Mouse (Mus musculus) heart, postnatal 0 days (tissue): ENCODE measurements around the gene Cdk14. TPM values are rescaled to one million over a fixed set of nuclear protein-coding genes. Genes with fewer than 3 reads are reported as not detected.

Source experiments
- ATAC-seq: fragments of 200-750 bp; cut with Nextera tagmentation; 2 replicates; pipeline ENCODE4 v1.8.0; 2017; ENCODE audit warnings: low read depth, moderate number of reproducible peaks, moderate library complexity; ENCODE audit not compliant: insufficient read depth
- DNase-seq: peaks from one replicate; pipeline ENCODE4 v3.0.0-alpha.2; 2016; ENCODE audit warnings: low spot score
- H3K27ac ChIP-seq: fragments of 300-500 bp; sonication (generic); 2 replicates; pipeline ENCODE4 v1.5.1; 2014; ENCODE audit warnings: low read depth, mild to moderate bottlenecking
- H3K27me3 ChIP-seq: fragments of 300-500 bp; sonication (generic); 2 replicates; pipeline ENCODE4 v1.6.1; 2014; ENCODE audit warnings: low read length, mixed read lengths; ENCODE audit not compliant: control insufficient read depth, insufficient read depth
- H3K36me3 ChIP-seq: fragments of 300-500 bp; sonication (generic); replicated peaks from 2 replicates; pipeline ENCODE4 v1.6.1; 2014; ENCODE audit warnings: low read length, mixed read lengths; ENCODE audit not compliant: control insufficient read depth, insufficient read depth
- H3K4me1 ChIP-seq: fragments of 300-500 bp; sonication (generic); 2 replicates; pipeline ENCODE4 v1.6.1; 2014; ENCODE audit warnings: antibody characterized with exemption; ENCODE audit not compliant: control insufficient read depth, insufficient read depth
- H3K4me2 ChIP-seq: fragments of 300-500 bp; sonication (generic); 2 replicates; pipeline ENCODE4 v1.6.1; 2014; ENCODE audit warnings: low read depth, mild to moderate bottlenecking, low read length, moderate library complexity
- H3K4me3 ChIP-seq: fragments of 300-500 bp; sonication (generic); 2 replicates; pipeline ENCODE4 v1.5.1; 2014; ENCODE audit warnings: low read depth, low read length
- H3K9ac ChIP-seq: fragments of 300-500 bp; sonication (generic); replicated peaks from 2 replicates; pipeline ENCODE4 v1.6.1; 2014; ENCODE audit warnings: low read depth, low read length, mixed read lengths
- H3K9me3 ChIP-seq: fragments of 300-500 bp; sonication (generic); replicated peaks from 2 replicates; pipeline ENCODE4 v1.6.1; 2016; ENCODE audit warnings: low read length; ENCODE audit not compliant: control insufficient read depth
- CTCF ChIP-seq: IDR thresholded peaks from 2 replicates; pipeline ENCODE4 v1.5.1; 2016; ENCODE audit warnings: antibody characterized with exemption, control low read depth, low read depth
- EP300 ChIP-seq: IDR thresholded peaks from 2 replicates; pipeline ENCODE4 v1.6.1; 2016; ENCODE audit warnings: antibody characterized with exemption, low read depth
- WGBS: fragments of 180-500 bp; shearing (Covaris S2); extraction: QIAGEN DNeasy Blood & Tissue Kit; methylation state at CpG from one replicate; pipeline ENCODE4 v1.1.7; 2014; 5-methylcytosine and 5-hydroxymethylcytosine counted together
- polyA plus RNA-seq: library from polyadenylated mRNA; unstranded; fragments of >200 nt; fragmentation: Nextera tagmentation; extraction: Ambion mirVana; gene quantifications from 2 replicates; pipeline ENCODE4 v1.2.1, GENCODE M21; 2015
- total RNA-seq: library from RNA; depleted of rRNA; stranded (reverse); fragments of >200 nt; gene quantifications from 2 replicates; pipeline ENCODE4 v1.2.3, GENCODE M21; 2014; ENCODE audit warnings: low replicate concordance

The Cdk14 gene
- total and polyA plus RNA-seq, 2 experiments from 2014 or later, result 5.8 to 17.5 TPM

- ATAC-seq, result peak; percentile 42; the same call in 1 of the 2 replicates
- Histone ChIP-seq H3K4me3 (peak overlapping the region; percentile 32), H3K4me2 (peak overlapping the region; percentile 59), H3K9me3 (no peaks in the 10 kb centered on the region), H3K36me3 (no peaks in the 10 kb centered on the region), H3K27me3 (no peaks in the 10 kb centered on the region), H3K4me1 (peaks cover 29% of the 10 kb centered on the region), H3K9ac (peak overlapping the region; percentile 8), H3K27ac (peak overlapping the region; percentile 76)
- peak; percentile 5 for DNase-seq
- WGBS, result 51% methylated on average over 14 of the region's 14 CpGs
- TF ChIP-seq EP300 (no peak), CTCF (no peak)
Observed at GRCm38 (mm10) chr5:5261725-5262296, 158.3 kb downstream of the Cdk14 start.

- H3K9me3 ChIP-seq, result no peaks in the 10 kb centered on the region
- 39% methylated on average over 14 of the region's 14 CpGs for WGBS
- ATAC-seq, result peak; percentile 77
- no peak for TF ChIP-seq EP300
- H3K36me3 ChIP-seq, result no peaks in the 10 kb centered on the region
- peak overlapping the region; percentile 59 for H3K4me2 ChIP-seq
- DNase-seq, result peak; percentile 41
- no peaks in the 10 kb centered on the region for H3K27me3 ChIP-seq
- H3K9ac ChIP-seq, result peak overlapping the region; percentile 8
- peak overlapping the region; percentile 76 for H3K27ac ChIP-seq
- peaks cover 29% of the 10 kb centered on the region for H3K4me1 ChIP-seq
- H3K4me3 ChIP-seq, result peak overlapping the region; percentile 32
Observed at GRCm38 (mm10) chr5:5260966-5261724, 159.0 kb downstream of the Cdk14 start.

GRCm38 (mm10) chr5:5260309-5260708 lies 159.8 kb downstream of the Cdk14 start:
- 42% methylated on average over 7 of the region's 7 CpGs for WGBS
- no peak overlapping the region for H3K4me2 ChIP-seq
- no peak overlapping the region for H3K9ac ChIP-seq
- ATAC-seq, result 0 out of 2 replicates have a peak, but pooled peaks have one; percentile 55
- DNase-seq, result no peak
- H3K27ac ChIP-seq, result 0 out of 2 replicates have a peak overlapping the region, but pooled peaks have one; percentile 76
- H3K4me3 ChIP-seq, result no peak overlapping the region
- H3K36me3 ChIP-seq, result no peaks in the 10 kb centered on the region
- no peaks in the 10 kb centered on the region for H3K27me3 ChIP-seq
- H3K9me3 ChIP-seq, result no peaks in the 10 kb centered on the region
- H3K4me1 ChIP-seq, result peaks cover 29% of the 10 kb centered on the region
- TF ChIP-seq CTCF (no peak), EP300 (no peak)

GRCm38 (mm10) chr5:5254391-5254790 lies 165.7 kb downstream of the Cdk14 start:
- Histone ChIP-seq H3K27me3 (no peaks in the 10 kb centered on the region), H3K4me2 (no peak overlapping the region), H3K4me1 (peaks cover 6% of the 10 kb centered on the region; the same call in 1 of the 2 replicates), H3K4me3 (no peak overlapping the region), H3K27ac (no peak overlapping the region), H3K36me3 (no peaks in the 10 kb centered on the region), H3K9me3 (no peaks in the 10 kb centered on the region), H3K9ac (no peak overlapping the region)
- WGBS, result 75% methylated on average over 6 of the region's 6 CpGs
- DNase-seq (no peak), ATAC-seq (no peak)
- TF ChIP-seq EP300, result no peak
- TF ChIP-seq CTCF, result no peak

- H3K9me3 ChIP-seq, result no peaks in the 10 kb centered on the region
- TF ChIP-seq EP300 (no peak), CTCF (no peak)
- no peaks in the 10 kb centered on the region for H3K27me3 ChIP-seq
- 82% methylated on average over 3 of the region's 3 CpGs for WGBS
- H3K9ac ChIP-seq, result no peak overlapping the region
- no peak overlapping the region for H3K27ac ChIP-seq
- no peaks in the 10 kb centered on the region for H3K4me1 ChIP-seq
- DNase-seq (no peak), ATAC-seq (no peak)
- no peak overlapping the region for H3K4me3 ChIP-seq
- H3K36me3 ChIP-seq, result no peaks in the 10 kb centered on the region
- no peak overlapping the region for H3K4me2 ChIP-seq
Observed at GRCm38 (mm10) chr5:5253177-5253576, 166.9 kb downstream of the Cdk14 start.
